Mouse (Mus musculus) lung, postnatal 10 days (tissue): ENCODE results near the gene Kmt5b.

Experiments used
- DNase-seq: peaks from one replicate; pipeline ENCODE4 v3.0.0; 2021

Gene Kmt5b

GRCm38 (mm10) chr19:3767276-3767780, at the start of gene Kmt5b:
Gene Kmt5b, plus strand, starts transcription at chr19:3767421.
- DNase-seq, result peak; percentile 75

GRCm38 (mm10) chr19:3718481-3719361, 48.5 kb upstream of the Kmt5b start:
- DNase-seq, result peak; percentile 88

DNA sequence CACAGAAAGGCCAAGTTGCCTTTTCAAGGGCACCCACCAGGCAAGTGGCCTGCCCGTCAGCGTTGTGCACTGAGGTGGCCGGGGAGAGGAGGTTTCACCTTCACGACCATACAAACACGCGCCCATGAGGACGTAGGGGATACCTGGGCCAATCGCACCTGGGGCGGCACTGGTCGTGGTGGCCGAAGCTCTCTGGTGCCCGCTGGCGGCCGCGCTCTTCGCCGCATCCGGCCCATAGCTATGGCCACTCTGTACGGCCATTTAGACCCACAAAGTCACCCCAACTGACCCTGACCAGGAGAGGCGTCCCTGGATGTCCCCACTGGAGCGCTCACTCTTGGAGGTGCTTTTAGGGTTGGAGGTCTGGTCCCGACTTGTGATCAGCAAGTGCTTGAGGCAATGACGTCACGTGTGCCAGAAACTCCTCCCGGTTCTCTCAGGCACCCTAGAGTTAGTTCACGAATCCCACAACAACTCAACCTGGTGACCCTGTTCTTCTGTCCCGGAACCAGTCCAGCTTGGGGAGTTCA, 47.8 kb upstream of the Kmt5b start:
- peak; percentile 79 for DNase-seq

GRCm38 (mm10) chr19:3723170-3723569, 44.1 kb upstream of the Kmt5b start:
- no peak for DNase-seq

- peak; percentile 50 for DNase-seq
Observed at GRCm38 (mm10) chr19:3723904-3724303, 43.3 kb upstream of the Kmt5b start.

GRCm38 (mm10) chr19:3724779-3725178, 42.4 kb upstream of the Kmt5b start:
- DNase-seq, result peak; percentile 84

GRCm38 (mm10) chr19:3728901-3729300, 38.3 kb upstream of the Kmt5b start:
- no peak for DNase-seq

DNA sequence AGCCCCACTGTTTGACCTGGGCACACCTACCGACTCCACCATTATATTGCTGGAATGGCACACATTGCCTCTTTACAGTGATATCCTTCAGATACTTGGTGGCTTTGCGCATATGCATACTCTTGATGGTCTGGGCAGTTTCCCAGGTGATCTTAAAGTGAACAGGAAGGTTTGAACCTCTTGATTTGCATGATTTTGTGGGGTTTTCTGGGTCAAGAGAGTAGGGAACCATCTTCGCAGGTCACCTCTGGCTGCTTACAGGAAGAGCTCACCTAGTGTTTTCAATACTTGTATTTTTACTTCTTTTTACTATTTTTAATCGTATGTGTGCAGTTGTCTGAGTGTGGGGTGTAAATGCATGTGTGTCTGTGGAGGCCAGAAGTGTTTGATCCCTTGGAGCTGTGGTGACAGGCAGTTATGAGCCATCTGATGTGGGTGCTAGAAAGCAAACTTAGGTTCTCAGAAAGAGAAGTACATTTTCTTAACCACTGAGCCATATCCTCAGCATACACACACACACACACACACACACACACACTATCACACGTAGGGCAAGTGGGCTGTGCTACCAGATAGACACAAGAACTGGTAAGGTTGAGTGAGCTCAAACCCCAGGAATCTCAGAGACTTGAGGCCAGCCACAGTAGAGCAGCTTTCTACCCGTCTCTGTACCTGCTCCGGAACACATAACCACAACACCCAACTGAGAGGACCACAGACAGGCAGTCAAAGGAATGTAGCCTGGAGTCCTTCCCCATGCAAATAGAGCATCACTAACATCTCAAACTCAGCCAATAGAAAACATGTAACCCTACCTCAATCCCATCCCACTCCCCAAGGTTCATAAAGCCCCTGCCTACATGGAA, 36.2 kb upstream of the Kmt5b start:
- DNase-seq, result no peak

- no peak for DNase-seq
Observed at GRCm38 (mm10) chr19:3736001-3736400, 31.2 kb upstream of the Kmt5b start.

GRCm38 (mm10) chr19:3739650-3740049, 27.6 kb upstream of the Kmt5b start:
- no peak for DNase-seq

DNA sequence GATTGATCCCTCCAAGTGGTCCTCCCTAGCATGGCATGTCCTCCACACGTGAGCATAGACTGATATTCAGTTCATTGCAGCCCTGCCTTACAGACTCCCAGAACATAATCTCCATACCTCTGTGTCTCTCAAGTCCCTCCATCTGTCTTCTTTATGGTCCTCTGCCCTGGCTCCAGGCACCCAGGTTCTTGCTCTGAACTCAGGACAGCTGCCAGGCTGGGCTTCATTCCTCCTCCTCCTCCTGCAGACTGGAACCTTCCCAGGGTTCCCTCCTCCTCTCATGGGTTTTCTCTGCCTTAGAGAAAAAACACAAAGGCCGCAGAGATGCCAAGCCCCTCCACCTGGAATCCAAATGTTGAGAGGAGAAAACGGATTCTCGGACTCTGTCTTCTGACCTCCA, 24.5 kb upstream of the Kmt5b start:
- no peak for DNase-seq

- no peak for DNase-seq
Observed at GRCm38 (mm10) chr19:3743362-3743761, 23.9 kb upstream of the Kmt5b start.

DNA sequence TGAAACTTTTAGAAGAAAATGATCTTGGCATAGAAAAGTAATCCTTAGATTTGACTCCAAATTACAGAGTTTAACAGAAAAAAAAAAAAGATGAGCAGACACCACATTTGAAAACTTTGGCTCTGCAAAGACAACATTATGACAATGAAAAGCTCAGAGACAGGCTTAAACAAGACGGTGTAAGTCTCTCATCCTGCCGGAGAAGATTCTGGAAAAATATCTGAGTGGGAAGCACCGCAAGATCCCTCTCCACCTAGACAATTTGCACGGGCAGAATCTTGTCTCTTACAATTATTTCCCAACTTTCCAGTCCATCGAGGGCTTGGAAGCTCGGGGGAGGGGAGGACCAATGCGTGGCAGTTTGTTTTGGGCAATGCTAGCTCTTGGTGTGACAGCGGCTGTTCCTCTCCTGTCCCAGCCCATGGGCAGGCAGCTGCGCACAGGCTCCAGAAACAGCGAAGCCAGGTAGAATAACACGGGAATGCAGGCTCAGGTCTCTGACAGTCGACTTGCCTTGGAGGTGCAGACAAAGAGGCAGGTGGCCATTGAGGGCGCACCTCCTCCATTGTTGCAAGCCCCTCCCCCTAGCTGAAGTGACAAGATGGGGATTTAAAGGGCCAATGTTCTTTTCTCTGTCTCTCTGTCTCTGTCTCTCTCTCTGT, 23.2 kb upstream of the Kmt5b start:
- DNase-seq, result peak; percentile 76

- no peak for DNase-seq
Observed at GRCm38 (mm10) chr19:3752621-3753239, 14.5 kb upstream of the Kmt5b start.

DNA sequence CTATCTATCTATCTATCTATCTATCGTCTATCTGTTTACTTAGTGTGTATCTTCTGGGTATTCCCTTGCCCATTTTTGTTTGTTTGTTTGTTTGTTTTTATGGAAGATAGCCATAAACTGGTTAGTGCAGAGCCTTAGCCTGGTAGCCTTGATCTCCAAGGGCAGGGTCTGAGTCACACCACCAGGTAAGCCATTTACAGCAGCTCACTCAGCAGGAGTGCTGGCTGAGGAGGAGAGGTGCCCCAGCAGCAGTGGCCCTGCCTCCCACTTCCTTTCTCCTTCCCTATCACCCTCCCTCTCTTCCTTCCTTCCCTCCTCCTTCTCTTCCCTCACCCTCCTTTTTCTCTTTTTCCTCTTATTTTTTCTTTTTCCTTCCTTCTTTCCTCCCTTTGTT, 14.0 kb upstream of the Kmt5b start:
- no peak for DNase-seq

DNA sequence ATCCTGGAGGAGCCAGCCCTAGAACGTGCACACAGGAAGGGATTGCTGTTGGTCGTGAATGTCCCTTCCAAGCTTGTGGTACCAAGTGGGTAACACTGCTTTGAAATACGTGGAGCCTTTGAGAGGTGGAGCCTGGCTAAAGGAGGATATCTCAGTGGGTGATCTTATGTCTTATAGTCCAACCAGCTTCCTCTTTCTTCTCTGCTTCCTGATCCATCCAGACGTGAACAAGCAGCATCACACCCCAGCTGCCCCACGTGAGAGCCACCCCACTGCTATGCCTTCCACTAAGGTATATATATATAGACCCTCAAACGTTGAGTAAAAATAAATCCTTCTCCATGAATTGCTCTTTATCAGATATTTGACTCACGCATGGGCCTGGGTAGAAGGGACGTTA, 13.5 kb upstream of the Kmt5b start:
- no peak for DNase-seq

- no peak for DNase-seq
Observed at GRCm38 (mm10) chr19:3757861-3758260, 9.4 kb upstream of the Kmt5b start.

- DNase-seq, result no peak
Observed at GRCm38 (mm10) chr19:3765221-3765820, 1.9 kb upstream of the Kmt5b start.

- no peak for DNase-seq
Observed at GRCm38 (mm10) chr19:3766378-3766777, 843 bp upstream of the Kmt5b start.

- DNase-seq, result peak; percentile 92
Observed at GRCm38 (mm10) chr19:3767781-3768696, 818 bp downstream of the Kmt5b start.
